Mouse (Mus musculus) embryonic facial prominence, embryonic 14.5 days (tissue): ENCODE measurements around the gene Zfp648. TPM values are rescaled to one million over a fixed set of nuclear protein-coding genes. Genes with fewer than 3 reads are reported as not detected.

Experiments
- ATAC-seq: fragments of 200-750 bp; cut with Nextera tagmentation; 2 replicates; pipeline ENCODE4 v1.8.0; 2017; ENCODE audit warnings: low read depth, moderate number of reproducible peaks, moderate TSS enrichment
- DNase-seq: peaks from one replicate; pipeline ENCODE4 v3.0.0-alpha.2; 2015; ENCODE audit warnings: low spot score
- H3K27ac ChIP-seq: fragments of 300-500 bp; sonication (generic); replicated peaks from 2 replicates; pipeline ENCODE4 v1.5.1; 2014; ENCODE audit warnings: low read depth, mild to moderate bottlenecking, low read length, moderate library complexity
- H3K27me3 ChIP-seq: fragments of 300-500 bp; sonication (generic); replicated peaks from 2 replicates; pipeline ENCODE4 v1.6.1; 2014; ENCODE audit warnings: low read length; ENCODE audit not compliant: control insufficient read depth, insufficient read depth
- H3K36me3 ChIP-seq: fragments of 300-500 bp; sonication (generic); 2 replicates; pipeline ENCODE4 v1.6.1; 2014; ENCODE audit warnings: low read length, mixed read lengths; ENCODE audit not compliant: control insufficient read depth, insufficient read depth
- H3K4me1 ChIP-seq: fragments of 300-500 bp; sonication (generic); 2 replicates; pipeline ENCODE4 v1.6.1; 2014; ENCODE audit warnings: antibody characterized with exemption, low read length; ENCODE audit not compliant: control insufficient read depth, insufficient read depth
- H3K4me2 ChIP-seq: fragments of 300-500 bp; sonication (generic); 2 replicates; pipeline ENCODE4 v1.6.1; 2014; ENCODE audit warnings: low read depth, mild to moderate bottlenecking, low read length, moderate library complexity, mixed read lengths
- H3K4me3 ChIP-seq: fragments of 300-500 bp; sonication (generic); 2 replicates; pipeline ENCODE4 v1.5.1; 2014; ENCODE audit warnings: low read depth, mild to moderate bottlenecking, low read length
- H3K9ac ChIP-seq: fragments of 300-500 bp; sonication (generic); 2 replicates; pipeline ENCODE4 v1.6.1; 2014; ENCODE audit warnings: low read depth, mild to moderate bottlenecking, low read length, moderate library complexity, mixed read lengths
- H3K9me3 ChIP-seq: fragments of 300-500 bp; sonication (generic); 2 replicates; pipeline ENCODE4 v1.6.1; 2016; ENCODE audit warnings: low read length; ENCODE audit not compliant: control insufficient read depth
- WGBS: fragments of 180-500 bp; shearing (Covaris S2); extraction: QIAGEN DNeasy Blood & Tissue Kit; methylation state at CpG from one replicate; pipeline ENCODE4 v1.1.7; 2014; 5-methylcytosine and 5-hydroxymethylcytosine counted together
- polyA plus RNA-seq: library from polyadenylated mRNA; unstranded; fragments of >200 nt; fragmentation: Nextera tagmentation; extraction: Ambion mirVana; gene quantifications from 2 replicates; pipeline ENCODE4 v1.2.1, GENCODE M21; 2014

Zfp648 gene
- polyA plus RNA-seq, 1 experiment from 2014 or later, result 0.32 TPM

DNA sequence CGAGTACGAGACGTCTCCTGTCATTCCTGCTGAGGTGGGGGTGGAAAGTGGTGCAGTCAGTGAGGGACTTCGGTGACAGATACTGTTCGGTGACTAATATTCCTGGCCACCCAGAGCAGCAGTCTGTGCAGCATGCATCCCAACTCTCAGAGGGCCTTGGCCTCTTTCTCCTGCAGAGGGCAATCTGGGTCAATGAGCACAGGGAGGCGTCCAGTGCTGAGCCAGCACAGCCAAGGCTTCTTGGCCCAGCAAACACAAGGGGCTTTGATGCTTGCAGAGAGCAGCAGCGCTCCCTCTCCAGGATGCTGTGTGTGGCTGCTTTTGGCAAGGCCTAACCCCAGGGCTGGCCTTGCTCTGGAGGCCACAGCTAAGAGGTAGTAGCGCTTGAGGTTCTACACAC is 1.6 kb downstream of the Zfp648 start:
- ATAC-seq (peak; percentile 60; the same call in 1 of the 2 replicates), DNase-seq (peak; percentile 50)
- H3K36me3 ChIP-seq, result no peaks in the 10 kb centered on the region
- H3K4me2 ChIP-seq, result 0 out of 2 replicates have a peak overlapping the region, but pooled peaks have one; percentile 10
- H3K9ac ChIP-seq, result no peak overlapping the region
- H3K4me1 ChIP-seq, result peaks cover 6% of the 10 kb centered on the region; the same call in 1 of the 2 replicates
- H3K9me3 ChIP-seq, result no peaks in the 10 kb centered on the region
- no peak overlapping the region for H3K4me3 ChIP-seq
- peaks cover 41% of the 10 kb centered on the region for H3K27me3 ChIP-seq
- WGBS, result 58% methylated on average over 8 of the region's 8 CpGs
- no peak overlapping the region for H3K27ac ChIP-seq

DNA sequence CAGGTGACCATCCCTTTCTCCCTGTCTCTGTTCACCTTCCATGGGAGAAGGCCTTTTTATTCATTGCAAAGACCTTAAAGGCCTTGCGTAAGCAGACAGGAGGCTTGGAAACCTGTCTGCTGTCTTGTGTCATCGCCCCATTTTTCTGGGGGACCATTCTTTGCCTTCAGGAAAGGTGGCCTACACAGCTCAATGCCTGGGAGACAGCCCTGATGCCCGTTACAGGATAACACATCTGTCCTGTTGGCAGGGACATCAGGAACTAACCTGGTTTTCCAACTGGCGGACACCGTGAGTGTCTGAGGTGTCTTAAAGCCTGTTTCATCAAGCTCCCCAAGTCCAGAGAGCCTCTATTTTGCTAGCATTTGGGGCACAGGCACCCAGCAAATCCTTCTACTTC is 2.4 kb downstream of the Zfp648 start:
- Histone ChIP-seq H3K4me3 (no peak overlapping the region), H3K4me2 (no peak overlapping the region), H3K27me3 (peaks cover 41% of the 10 kb centered on the region), H3K9me3 (no peaks in the 10 kb centered on the region), H3K9ac (no peak overlapping the region), H3K27ac (no peak overlapping the region), H3K36me3 (no peaks in the 10 kb centered on the region), H3K4me1 (peaks cover 6% of the 10 kb centered on the region; the same call in 1 of the 2 replicates)
- ATAC-seq, result no peak
- 87% methylated on average over 5 of the region's 5 CpGs for WGBS
- no peak for DNase-seq

DNA sequence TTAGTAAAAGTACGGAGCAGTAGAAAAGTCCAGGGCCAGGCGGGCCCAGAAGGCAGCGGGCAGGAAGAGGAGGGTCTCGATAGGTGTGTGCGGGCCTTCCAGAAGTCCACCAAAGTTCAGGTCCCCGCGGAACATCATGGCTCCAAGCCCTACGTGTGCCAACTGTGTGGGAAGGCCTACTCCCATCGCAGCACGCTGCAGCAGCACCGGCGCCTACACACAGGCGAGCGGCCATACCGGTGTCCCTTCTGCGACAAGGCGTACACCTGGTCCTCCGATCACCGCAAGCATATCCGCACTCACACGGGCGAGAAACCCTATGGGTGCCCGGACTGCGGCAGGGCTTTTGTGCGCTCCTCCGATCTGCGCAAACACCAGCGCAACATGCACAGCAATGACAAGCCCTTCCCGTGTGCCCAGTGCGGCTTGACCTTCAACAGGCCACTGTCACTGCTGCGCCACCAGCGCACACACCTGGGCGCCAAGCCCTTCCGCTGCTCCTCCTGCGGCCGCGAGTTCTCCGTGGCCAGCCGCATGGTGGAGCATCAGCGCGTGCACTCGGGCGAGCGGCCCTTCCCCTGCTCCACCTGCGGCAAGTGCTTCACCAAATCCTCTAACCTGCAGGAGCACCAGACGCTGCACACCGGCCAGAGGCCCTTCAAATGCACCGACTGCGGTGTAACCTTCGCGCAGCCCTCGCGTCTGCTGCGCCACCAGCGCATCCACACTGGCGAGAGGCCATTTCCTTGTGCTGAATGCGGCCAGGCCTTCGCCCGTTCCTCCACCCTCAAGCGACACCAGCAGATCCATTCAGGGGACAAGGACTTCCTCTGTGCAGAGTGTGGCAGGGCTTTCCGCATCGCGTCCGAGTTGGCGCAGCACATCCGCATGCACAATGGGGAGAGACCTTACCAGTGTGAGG is 3.9 kb downstream of the Zfp648 start:
- no peaks in the 10 kb centered on the region for H3K9me3 ChIP-seq
- ATAC-seq (peak; percentile 12; the same call in 1 of the 2 replicates), DNase-seq (no peak)
- no peaks in the 10 kb centered on the region for H3K36me3 ChIP-seq
- peak overlapping the region; percentile 29 for H3K4me3 ChIP-seq
- no peak overlapping the region for H3K9ac ChIP-seq
- peak overlapping the region; percentile 56 for H3K4me2 ChIP-seq
- H3K4me1 ChIP-seq, result peaks cover 6% of the 10 kb centered on the region; the same call in 1 of the 2 replicates
- WGBS, result 13% methylated on average over 47 of the region's 66 CpGs
- H3K27me3 ChIP-seq, result peaks cover 41% of the 10 kb centered on the region
- no peak overlapping the region for H3K27ac ChIP-seq

DNA sequence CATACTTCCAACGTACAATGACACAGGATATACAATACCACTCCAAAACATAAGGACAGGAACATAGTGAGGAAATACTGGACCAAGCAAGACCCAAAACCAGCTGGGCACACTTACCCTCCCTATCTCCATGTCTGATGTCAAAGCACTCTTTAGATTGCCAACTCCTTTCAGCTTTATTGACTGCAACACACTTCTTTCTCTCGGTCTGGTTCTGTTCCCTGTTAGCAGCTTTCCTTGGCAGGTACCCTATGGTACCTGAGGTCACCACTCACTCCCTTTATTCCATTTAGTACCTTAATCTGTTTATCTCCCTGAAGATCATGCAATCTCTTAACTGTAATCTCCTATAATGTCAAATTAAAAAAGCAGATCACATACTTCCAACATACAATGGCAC is 19.0 kb downstream of the Zfp648 start:
- H3K9ac ChIP-seq, result no peak overlapping the region
- H3K36me3 ChIP-seq, result no peaks in the 10 kb centered on the region
- ATAC-seq, result no peak
- H3K4me2 ChIP-seq, result no peak overlapping the region
- no peaks in the 10 kb centered on the region for H3K4me1 ChIP-seq
- WGBS, result 74% methylated on average over 2 of the region's 2 CpGs
- H3K4me3 ChIP-seq, result no peak overlapping the region
- no peak for DNase-seq
- H3K27ac ChIP-seq, result no peak overlapping the region
- H3K27me3 ChIP-seq, result no peaks in the 10 kb centered on the region
- no peaks in the 10 kb centered on the region for H3K9me3 ChIP-seq

DNA sequence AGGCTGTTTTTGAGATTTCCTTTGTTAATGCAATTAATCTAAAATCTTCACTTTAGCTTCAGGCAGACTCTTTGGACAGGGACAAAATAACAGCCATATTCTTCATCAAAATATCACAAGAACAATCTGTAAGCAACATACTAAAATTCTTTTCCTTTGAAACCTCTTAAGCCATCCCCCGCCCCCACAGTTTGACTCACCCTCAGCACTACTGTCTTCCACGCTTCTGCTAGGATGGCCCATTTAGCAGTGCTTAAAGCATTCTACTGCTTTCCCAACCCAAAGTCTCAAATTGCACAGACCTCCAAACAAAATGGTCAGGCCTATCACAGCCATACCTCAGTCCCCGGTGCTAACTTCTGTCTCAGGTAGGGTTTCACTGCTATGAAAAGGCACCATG is 19.6 kb downstream of the Zfp648 start:
- 89% methylated on average over 3 of the region's 3 CpGs for WGBS
- Histone ChIP-seq H3K27me3 (no peaks in the 10 kb centered on the region), H3K4me2 (no peak overlapping the region), H3K36me3 (no peaks in the 10 kb centered on the region), H3K27ac (no peak overlapping the region), H3K4me3 (no peak overlapping the region), H3K9me3 (no peaks in the 10 kb centered on the region), H3K4me1 (no peaks in the 10 kb centered on the region), H3K9ac (no peak overlapping the region)
- ATAC-seq (no peak), DNase-seq (no peak)

DNA sequence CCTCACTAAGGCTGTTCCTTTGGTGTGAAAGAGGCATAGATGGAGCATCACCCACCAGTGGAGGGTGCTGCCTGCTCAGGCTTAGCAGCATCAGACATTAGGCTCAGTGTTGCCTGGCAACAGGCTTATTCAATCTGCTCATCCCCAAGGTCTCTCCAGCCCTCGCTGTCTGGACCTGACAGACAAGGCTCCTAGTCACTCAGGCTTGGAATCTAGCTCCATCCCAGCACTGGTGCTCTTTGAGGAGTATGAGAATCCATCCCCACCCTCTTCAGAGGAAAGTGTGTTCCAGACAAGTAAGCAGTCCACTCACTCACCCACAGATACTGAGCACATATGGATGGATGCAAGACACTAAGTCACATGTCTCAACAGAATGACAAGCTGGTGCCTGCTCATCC is 22.8 kb downstream of the Zfp648 start:
- no peak for DNase-seq

DNA sequence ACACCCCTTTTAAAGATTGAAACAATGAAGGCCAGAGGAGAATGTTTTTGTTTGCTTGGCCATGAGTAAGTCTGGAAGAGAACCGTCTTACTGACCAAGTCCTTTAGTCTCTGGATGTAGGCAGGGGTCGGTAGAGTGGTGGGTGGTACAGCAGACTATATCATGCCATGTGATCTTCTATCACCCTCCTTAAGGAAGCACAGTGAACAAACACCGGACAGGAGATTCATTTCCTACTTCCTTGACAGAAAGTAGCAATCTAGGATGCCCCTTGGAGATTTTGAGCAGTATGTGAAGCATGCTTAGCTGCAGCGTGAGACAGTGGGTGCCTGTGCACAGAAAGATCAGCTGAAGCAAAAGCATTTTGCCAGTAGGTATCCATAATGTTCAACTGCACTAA is 31.6 kb downstream of the Zfp648 start:
- H3K36me3 ChIP-seq, result no peaks in the 10 kb centered on the region
- no peaks in the 10 kb centered on the region for H3K4me1 ChIP-seq
- DNase-seq (no peak), ATAC-seq (no peak)
- no peak overlapping the region for H3K4me2 ChIP-seq
- no peaks in the 10 kb centered on the region for H3K27me3 ChIP-seq
- no peak overlapping the region for H3K4me3 ChIP-seq
- H3K27ac ChIP-seq, result no peak overlapping the region
- WGBS, result 74% methylated on average over 4 of the region's 4 CpGs
- H3K9ac ChIP-seq, result no peak overlapping the region
- no peaks in the 10 kb centered on the region for H3K9me3 ChIP-seq

More for the DNA sequence above, 22.8 kb downstream of the Zfp648 start:
- no peaks in the 10 kb centered on the region for H3K27me3 ChIP-seq
- H3K36me3 ChIP-seq, result no peaks in the 10 kb centered on the region
- H3K4me3 ChIP-seq, result no peak overlapping the region
- H3K4me2 ChIP-seq, result no peak overlapping the region
- no peak for ATAC-seq
- WGBS, result 46% methylated on average over 1 of the region's 1 CpGs
- no peaks in the 10 kb centered on the region for H3K4me1 ChIP-seq
- H3K27ac ChIP-seq, result no peak overlapping the region
- no peaks in the 10 kb centered on the region for H3K9me3 ChIP-seq
- no peak overlapping the region for H3K9ac ChIP-seq

DNA sequence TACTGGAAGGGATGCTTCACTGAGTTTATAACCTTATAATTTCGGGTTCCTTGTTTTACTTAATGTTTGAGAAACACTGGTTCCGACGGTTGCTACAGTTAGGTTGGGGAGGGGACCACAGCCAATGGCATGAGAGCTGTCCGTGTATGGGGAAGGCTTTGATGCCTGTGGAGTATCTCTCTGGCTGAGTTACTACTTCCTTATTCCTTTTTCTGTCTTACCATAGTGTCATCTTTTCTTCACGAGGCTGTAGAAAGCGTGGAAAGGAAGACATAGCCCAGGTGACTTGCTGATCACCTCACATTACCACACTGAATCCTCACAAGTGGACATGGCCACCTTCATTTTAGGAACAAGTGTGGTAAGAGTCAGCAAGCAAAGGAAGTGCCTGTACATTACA is 32.0 kb downstream of the Zfp648 start:
- H3K4me3 ChIP-seq, result no peak overlapping the region
- no peak overlapping the region for H3K9ac ChIP-seq
- DNase-seq, result no peak
- ATAC-seq, result no peak
- no peak overlapping the region for H3K4me2 ChIP-seq
- 71% methylated on average over 6 of the region's 6 CpGs for WGBS
- no peaks in the 10 kb centered on the region for H3K36me3 ChIP-seq
- H3K27me3 ChIP-seq, result no peaks in the 10 kb centered on the region
- no peak overlapping the region for H3K27ac ChIP-seq
- no peaks in the 10 kb centered on the region for H3K4me1 ChIP-seq
- no peaks in the 10 kb centered on the region for H3K9me3 ChIP-seq

DNA sequence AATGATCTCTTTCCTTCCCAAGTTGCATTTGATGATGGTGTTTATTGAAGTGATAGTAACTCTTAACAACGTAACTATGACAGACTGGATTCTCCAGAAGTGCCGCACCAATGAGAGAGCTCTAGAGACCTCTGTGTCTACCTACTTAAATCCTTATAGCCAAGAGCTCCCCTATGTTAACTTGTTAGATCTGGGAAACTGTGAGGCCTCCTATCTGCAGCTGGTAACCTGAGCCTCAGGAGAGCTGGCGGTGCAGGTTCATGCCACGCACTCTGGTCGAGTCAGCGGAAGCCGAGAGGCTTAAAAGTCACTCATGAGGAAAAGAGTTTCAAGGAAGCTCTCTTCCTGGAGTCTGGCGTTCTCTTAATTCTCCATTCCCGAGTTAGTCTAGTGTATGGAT is 33.8 kb downstream of the Zfp648 start:
- Histone ChIP-seq H3K9ac (no peak overlapping the region), H3K27ac (no peak overlapping the region), H3K36me3 (no peaks in the 10 kb centered on the region), H3K4me3 (no peak overlapping the region), H3K9me3 (no peaks in the 10 kb centered on the region), H3K4me1 (no peaks in the 10 kb centered on the region), H3K27me3 (no peaks in the 10 kb centered on the region), H3K4me2 (no peak overlapping the region)
- no peak for DNase-seq
- 75% methylated on average over 9 of the region's 9 CpGs for WGBS
- no peak for ATAC-seq
